Mouse (Mus musculus) brain, embryonic 14.5 days (tissue): ENCODE results near the gene Srms.

ENCODE experiments used
- CTCF ChIP-seq: fragments of 200-500 bp; IDR thresholded peaks from 2 replicates; pipeline ENCODE4 v1.5.1; 2012; ENCODE audit warnings: inconsistent platforms, mild to moderate bottlenecking, moderate library complexity, borderline replicate concordance; ENCODE audit not compliant: insufficient read depth, insufficient read length; ENCODE audit errors: extremely low read depth
- POLR2A ChIP-seq: fragments of 200-500 bp; IDR thresholded peaks from 2 replicates; pipeline ENCODE4 v1.6.1; 2012; ENCODE audit warnings: mild to moderate bottlenecking, inconsistent platforms, borderline replicate concordance; ENCODE audit not compliant: poor library complexity, insufficient read depth, insufficient read length, severe bottlenecking; ENCODE audit errors: extremely low read depth

DNA sequence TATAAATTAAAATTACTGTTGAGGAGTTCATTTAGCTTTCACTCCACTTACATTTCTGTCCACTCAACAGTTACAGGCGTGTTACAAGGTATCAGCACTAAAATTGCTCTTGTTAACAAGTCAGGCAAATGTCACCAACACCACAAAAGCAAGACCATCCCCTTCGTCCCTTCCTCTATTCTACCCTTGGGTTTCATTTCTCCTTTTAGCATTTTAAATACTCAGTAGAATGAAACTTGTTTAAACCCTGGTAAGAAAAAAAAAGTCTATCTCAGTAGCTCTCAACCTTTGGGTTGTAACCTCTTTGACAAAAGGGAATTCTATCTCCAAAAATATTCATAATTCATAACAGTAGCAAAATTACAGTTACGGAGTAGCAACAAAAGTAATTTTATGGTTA is 19.9 kb downstream of the Srms start:
- no peak for TF ChIP-seq CTCF
- no peak for TF ChIP-seq POLR2A
